Mouse (Mus musculus): ENCODE data around the gene Rmdn3.

GRCm38 (mm10) chr2:119182914-119183313 lies 26.1 kb upstream of the Rmdn3 start:
- TF ChIP-seq TCF3 (IDR thresholded peaks at IDR 0.05; ENCODE audit: insufficient read length, low read depth), result no peak
- no peak for TF ChIP-seq POLR2A (IDR thresholded peaks at IDR 0.05; ENCODE audit: insufficient read length, low read depth)
- TF ChIP-seq MAX (IDR thresholded peaks at IDR 0.05; ENCODE audit: low read depth), result no peak
- TF ChIP-seq MYOD1 (IDR thresholded peaks at IDR 0.05; ENCODE audit: control insufficient read depth in 1 of 3, insufficient read length in 2 of 3, low read depth in 2 of 3), result no peak
- no peak for TF ChIP-seq USF1 (IDR thresholded peaks at IDR 0.05; ENCODE audit: low read depth)
- TF ChIP-seq E2F4 (IDR thresholded peaks at IDR 0.05; ENCODE audit: insufficient read depth), result no peak
- no peak for TF ChIP-seq POLR2AphosphoS2 (IDR thresholded peaks at IDR 0.05; ENCODE audit: insufficient read length, low read depth)
- no peak for TF ChIP-seq TCF12 (IDR thresholded peaks at IDR 0.05; ENCODE audit: insufficient read depth, poor library complexity, severe bottlenecking)
- TF ChIP-seq CEBPB (IDR thresholded peaks at IDR 0.05; ENCODE audit: insufficient read depth, poor library complexity, severe bottlenecking), result no peak
